Mouse (Mus musculus) C3H10T1/2 (cell line): Measurements from ENCODE around the gene Arfgef2. TPM values are rescaled to one million over a fixed set of nuclear protein-coding genes. Genes with fewer than 3 reads are reported as not detected.

ENCODE experiments used
- polyA plus RNA-seq, 2 experiments: library from polyadenylated mRNA; unstranded; fragments of >200 nt; fragmentation: generic; extraction: Trizol; gene quantifications; one replicate each; pipeline ENCODE4 v1.2.1; 2012; ENCODE audit warnings: missing spikeins in 2 of 2

Gene Arfgef2
- 1 to 10 TPM; 1.4 to 8.0 TPM for polyA plus RNA-seq

GRCm38 (mm10) chr2:166805250-166806172 lies at the start of gene Arfgef2:
Gene Arfgef2, plus strand, starts transcription at chr2:166805588.

GRCm38 (mm10) chr2:166792355-166792754 lies 13.0 kb upstream of the Arfgef2 start, which contains the start of gene Trp53rkb:
Gene Trp53rkb, plus strand, starts transcription at chr2:166792531.

GRCm38 (mm10) chr2:166905711-166906522 lies 100.5 kb downstream of the Arfgef2 start, which contains the start of gene Cse1l:
Gene Cse1l, plus strand, starts transcription at chr2:166906040.

Other genes with a start within 250 kb of the Arfgef2 start
- gene Prex1, start 91.8 kb upstream of the Arfgef2 start, polyA plus RNA-seq: under 1 TPM; 0.01 to 0.42 TPM
- gene Trp53rkb, start 13.1 kb upstream of the Arfgef2 start, polyA plus RNA-seq: 1 to 10 TPM; 4.3 to 5.3 TPM
- gene Cse1l, start 100.5 kb downstream of the Arfgef2 start, polyA plus RNA-seq: 10 to 100 TPM in 1 of 2 experiments, 1 to 10 TPM in 1; 2.5 to 14.3 TPM
- gene Stau1, start 190.7 kb downstream of the Arfgef2 start, polyA plus RNA-seq: 10 to 100 TPM; 11.8 to 47.1 TPM
- gene Ddx27, start 209.6 kb downstream of the Arfgef2 start, polyA plus RNA-seq: 10 to 100 TPM; 18.9 to 19.0 TPM